Mouse (Mus musculus): ENCODE measurements around the gene Atxn7l3. TPM values are rescaled to one million over a fixed set of nuclear protein-coding genes. Genes with fewer than 3 reads are reported as not detected.
"Not testable (repeated sequence)": the region's sequence is repeated elsewhere in the genome, so short reads cannot be mapped to it uniquely, and the experiment has no call there.

Gene Atxn7l3
- polyA plus RNA-seq, 1 experiment from 2014 or later, result 36.5 TPM

GRCm38 (mm10) chr11:102284501-102285094 lies 11.8 kb downstream of the Atxn7l3 start, which contains the start of gene Tmub2:
TSS of gene Tmub2 (plus strand) at chr11:102284931.
- WGBS, result under 1% methylated on average over 32 of the region's 32 CpGs
- peak; percentile 91 for ATAC-seq (ENCODE audit: low read depth)
- Histone ChIP-seq H3K27me3 (ENCODE audit: control insufficient read depth, insufficient read depth, low read length) (no peaks in the 10 kb centered on the region), H3K9ac (replicated peaks; ENCODE audit: low read depth, low read length) (peak within 1 kb of the TSS; percentile 83), H3K4me3 (ENCODE audit: low read depth, low read length) (peak within 1 kb of the TSS; percentile 71), H3K36me3 (ENCODE audit: control insufficient read depth, insufficient read depth, low read length) (peaks cover 12% of the 10 kb centered on the region; the same call in 1 of the 2 replicates), H3K4me1 (ENCODE audit: control insufficient read depth, insufficient read depth, low read length) (peaks cover 11% of the 10 kb centered on the region), H3K4me2 (ENCODE audit: low read depth, low read length) (peak within 1 kb of the TSS; percentile 75), H3K9me3 (ENCODE audit: control insufficient read depth, low read length) (no peaks in the 10 kb centered on the region), H3K27ac (ENCODE audit: low read depth, low read length) (peak within 1 kb of the TSS; percentile 80)

GRCm38 (mm10) chr11:102283922-102284321 lies 12.5 kb downstream of the Atxn7l3 start:
- peak overlapping the region; percentile 71; the same call in 1 of the 2 replicates for H3K4me3 ChIP-seq (ENCODE audit: low read depth, low read length)
- H3K9ac ChIP-seq (replicated peaks; ENCODE audit: low read depth, low read length), result no peak overlapping the region
- H3K4me1 ChIP-seq (ENCODE audit: control insufficient read depth, insufficient read depth, low read length), result peaks cover 11% of the 10 kb centered on the region
- H3K4me2 ChIP-seq (ENCODE audit: low read depth, low read length), result peak overlapping the region; percentile 75; the same call in 1 of the 2 replicates
- no peaks in the 10 kb centered on the region for H3K9me3 ChIP-seq (ENCODE audit: control insufficient read depth, low read length)
- no peaks in the 10 kb centered on the region for H3K27me3 ChIP-seq (ENCODE audit: control insufficient read depth, insufficient read depth, low read length)
- H3K36me3 ChIP-seq (ENCODE audit: control insufficient read depth, insufficient read depth, low read length), result peaks cover 12% of the 10 kb centered on the region; the same call in 1 of the 2 replicates
- WGBS, result 90% methylated on average over 6 of the region's 6 CpGs
- no peak for ATAC-seq (ENCODE audit: low read depth)
- no peak overlapping the region for H3K27ac ChIP-seq (ENCODE audit: low read depth, low read length)

GRCm38 (mm10) chr11:102280267-102280666 lies 16.2 kb downstream of the Atxn7l3 start:
- not testable (repeated sequence) for H3K27me3 ChIP-seq (ENCODE audit: control insufficient read depth, insufficient read depth, low read length)

GRCm38 (mm10) chr11:102279595-102279994 lies 16.8 kb downstream of the Atxn7l3 start:
- 96% methylated on average over 3 of the region's 3 CpGs for WGBS
- H3K9me3 ChIP-seq (ENCODE audit: control insufficient read depth, low read length), result no peaks in the 10 kb centered on the region
- no peak overlapping the region for H3K4me2 ChIP-seq (ENCODE audit: low read depth, low read length)
- ATAC-seq (ENCODE audit: low read depth), result no peak
- no peak overlapping the region for H3K4me3 ChIP-seq (ENCODE audit: low read depth, low read length)
- no peaks in the 10 kb centered on the region for H3K27me3 ChIP-seq (ENCODE audit: control insufficient read depth, insufficient read depth, low read length)
- H3K4me1 ChIP-seq (ENCODE audit: control insufficient read depth, insufficient read depth, low read length), result peaks cover 7% of the 10 kb centered on the region; the same call in 1 of the 2 replicates
- no peak overlapping the region for H3K9ac ChIP-seq (replicated peaks; ENCODE audit: low read depth, low read length)
- H3K27ac ChIP-seq (ENCODE audit: low read depth, low read length), result no peak overlapping the region
- H3K36me3 ChIP-seq (ENCODE audit: control insufficient read depth, insufficient read depth, low read length), result no peaks in the 10 kb centered on the region

More at GRCm38 (mm10) chr11:102280267-102280666, 16.2 kb downstream of the Atxn7l3 start:
- not testable (repeated sequence) for H3K36me3 ChIP-seq (ENCODE audit: control insufficient read depth, insufficient read depth, low read length); H3K9me3 ChIP-seq (ENCODE audit: control insufficient read depth, low read length); H3K9ac ChIP-seq (replicated peaks; ENCODE audit: low read depth, low read length); H3K27ac ChIP-seq (ENCODE audit: low read depth, low read length); H3K4me3 ChIP-seq (ENCODE audit: low read depth, low read length); ATAC-seq (ENCODE audit: low read depth); H3K4me2 ChIP-seq (ENCODE audit: low read depth, low read length); H3K4me1 ChIP-seq (ENCODE audit: control insufficient read depth, insufficient read depth, low read length)
- WGBS, result 74% methylated on average over 6 of the region's 6 CpGs

GRCm38 (mm10) chr11:102277754-102278153 lies 18.7 kb downstream of the Atxn7l3 start:
- Histone ChIP-seq H3K4me1 (ENCODE audit: control insufficient read depth, insufficient read depth, low read length) (peaks cover 7% of the 10 kb centered on the region; the same call in 1 of the 2 replicates), H3K4me3 (ENCODE audit: low read depth, low read length) (no peak overlapping the region), H3K9me3 (ENCODE audit: control insufficient read depth, low read length) (no peaks in the 10 kb centered on the region), H3K9ac (replicated peaks; ENCODE audit: low read depth, low read length) (no peak overlapping the region), H3K4me2 (ENCODE audit: low read depth, low read length) (no peak overlapping the region), H3K36me3 (ENCODE audit: control insufficient read depth, insufficient read depth, low read length) (no peaks in the 10 kb centered on the region), H3K27ac (ENCODE audit: low read depth, low read length) (no peak overlapping the region), H3K27me3 (ENCODE audit: control insufficient read depth, insufficient read depth, low read length) (no peaks in the 10 kb centered on the region)
- WGBS, result 55% methylated on average over 9 of the region's 12 CpGs
- no peak for ATAC-seq (ENCODE audit: low read depth)

- ATAC-seq (ENCODE audit: low read depth), result peak; percentile 72
- Histone ChIP-seq H3K27me3 (ENCODE audit: control insufficient read depth, insufficient read depth, low read length) (no peaks in the 10 kb centered on the region), H3K36me3 (ENCODE audit: control insufficient read depth, insufficient read depth, low read length) (no peaks in the 10 kb centered on the region), H3K27ac (ENCODE audit: low read depth, low read length) (no peak overlapping the region), H3K9ac (replicated peaks; ENCODE audit: low read depth, low read length) (peak overlapping the region; percentile 50), H3K4me2 (ENCODE audit: low read depth, low read length) (peak overlapping the region; percentile 80), H3K4me1 (ENCODE audit: control insufficient read depth, insufficient read depth, low read length) (peaks cover 7% of the 10 kb centered on the region; the same call in 1 of the 2 replicates), H3K4me3 (ENCODE audit: low read depth, low read length) (peak overlapping the region; percentile 33), H3K9me3 (ENCODE audit: control insufficient read depth, low read length) (no peaks in the 10 kb centered on the region)
- 1% methylated on average over 33 of the region's 33 CpGs for WGBS
Observed at GRCm38 (mm10) chr11:102276411-102276915, 20.0 kb downstream of the Atxn7l3 start.

GRCm38 (mm10) chr11:102268520-102269244 lies 27.7 kb downstream of the Atxn7l3 start, which contains the start of gene Asb16:
TSS of gene Asb16 (plus strand) at chr11:102268743.
- no peaks in the 10 kb centered on the region for H3K4me1 ChIP-seq (ENCODE audit: control insufficient read depth, insufficient read depth, low read length)
- no peak within 1 kb of the TSS for H3K4me3 ChIP-seq (ENCODE audit: low read depth, low read length)
- 0 out of 2 replicates have a peak within 1 kb of the TSS, but pooled peaks have one; percentile 12 for H3K4me2 ChIP-seq (ENCODE audit: low read depth, low read length)
- no peak for ATAC-seq (ENCODE audit: low read depth)
- no peaks in the 10 kb centered on the region for H3K36me3 ChIP-seq (ENCODE audit: control insufficient read depth, insufficient read depth, low read length)
- 78% methylated on average over 12 of the region's 12 CpGs for WGBS
- H3K27ac ChIP-seq (ENCODE audit: low read depth, low read length), result no peak within 1 kb of the TSS
- H3K27me3 ChIP-seq (ENCODE audit: control insufficient read depth, insufficient read depth, low read length), result no peaks in the 10 kb centered on the region
- no peak within 1 kb of the TSS for H3K9ac ChIP-seq (replicated peaks; ENCODE audit: low read depth, low read length)
- no peaks in the 10 kb centered on the region for H3K9me3 ChIP-seq (ENCODE audit: control insufficient read depth, low read length)

GRCm38 (mm10) chr11:102267480-102267879 lies 29.0 kb downstream of the Atxn7l3 start:
- Histone ChIP-seq H3K4me3 (ENCODE audit: low read depth, low read length) (no peak overlapping the region), H3K27me3 (ENCODE audit: control insufficient read depth, insufficient read depth, low read length) (no peaks in the 10 kb centered on the region), H3K27ac (ENCODE audit: low read depth, low read length) (no peak overlapping the region), H3K4me1 (ENCODE audit: control insufficient read depth, insufficient read depth, low read length) (no peaks in the 10 kb centered on the region), H3K4me2 (ENCODE audit: low read depth, low read length) (0 out of 2 replicates have a peak overlapping the region, but pooled peaks have one; percentile 12), H3K9me3 (ENCODE audit: control insufficient read depth, low read length) (no peaks in the 10 kb centered on the region), H3K9ac (replicated peaks; ENCODE audit: low read depth, low read length) (no peak overlapping the region), H3K36me3 (ENCODE audit: control insufficient read depth, insufficient read depth, low read length) (no peaks in the 10 kb centered on the region)
- WGBS, result 9% methylated on average over 11 of the region's 11 CpGs
- ATAC-seq (ENCODE audit: low read depth), result peak; percentile 71; the same call in 1 of the 2 replicates

All from neural tube, embryonic 14.5 days (tissue).